Mouse (Mus musculus) heart, postnatal 0 days (tissue): ENCODE data around the gene Sp6.

Experiments
- CTCF ChIP-seq: IDR thresholded peaks from 2 replicates; pipeline ENCODE4 v1.5.1; 2016; ENCODE audit warnings: antibody characterized with exemption, control low read depth, low read depth
- EP300 ChIP-seq: IDR thresholded peaks from 2 replicates; pipeline ENCODE4 v1.6.1; 2016; ENCODE audit warnings: antibody characterized with exemption, low read depth

DNA sequence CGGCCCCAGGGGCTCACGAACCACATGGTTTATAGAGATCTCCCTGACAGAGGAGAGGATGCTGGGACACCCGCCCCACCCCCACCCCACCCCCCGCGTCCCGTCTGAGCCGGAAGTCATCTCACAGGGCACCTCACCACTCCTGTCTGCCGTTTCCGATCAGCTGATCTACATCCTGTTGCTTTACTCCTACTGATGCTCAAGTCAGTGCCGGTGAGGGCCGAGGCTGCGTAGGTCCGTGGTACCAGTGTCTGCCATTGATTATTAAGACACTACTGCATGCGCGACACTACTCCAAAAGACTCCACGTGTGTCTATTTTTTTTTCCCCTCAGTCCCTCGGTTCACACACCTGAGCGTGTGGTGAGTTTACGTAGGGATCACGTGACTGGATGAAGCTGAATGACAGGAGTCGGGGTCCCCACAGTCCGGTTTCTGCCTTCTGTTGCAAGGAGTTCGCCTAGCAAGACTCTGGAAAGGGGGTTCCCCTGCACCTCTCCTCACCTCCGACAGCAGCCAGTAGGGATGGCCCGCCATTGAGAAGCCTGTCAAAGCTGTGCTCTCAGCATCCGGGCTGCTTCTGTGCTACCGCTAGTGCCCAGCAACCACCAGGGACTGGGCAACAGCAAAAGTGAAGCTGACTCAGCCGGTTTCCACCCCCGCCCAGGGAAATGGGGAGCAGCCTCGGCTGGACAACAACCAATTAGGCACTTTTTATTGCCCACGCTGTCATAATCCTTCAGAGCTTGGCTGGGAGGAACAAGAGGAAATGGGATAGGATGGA lies 25.1 kb upstream of the Sp6 start:
- TF ChIP-seq CTCF = no peak
- TF ChIP-seq EP300 = no peak
